8 mouse cellular contexts compared by ENCODE assay signal in the genomic region with DNA sequence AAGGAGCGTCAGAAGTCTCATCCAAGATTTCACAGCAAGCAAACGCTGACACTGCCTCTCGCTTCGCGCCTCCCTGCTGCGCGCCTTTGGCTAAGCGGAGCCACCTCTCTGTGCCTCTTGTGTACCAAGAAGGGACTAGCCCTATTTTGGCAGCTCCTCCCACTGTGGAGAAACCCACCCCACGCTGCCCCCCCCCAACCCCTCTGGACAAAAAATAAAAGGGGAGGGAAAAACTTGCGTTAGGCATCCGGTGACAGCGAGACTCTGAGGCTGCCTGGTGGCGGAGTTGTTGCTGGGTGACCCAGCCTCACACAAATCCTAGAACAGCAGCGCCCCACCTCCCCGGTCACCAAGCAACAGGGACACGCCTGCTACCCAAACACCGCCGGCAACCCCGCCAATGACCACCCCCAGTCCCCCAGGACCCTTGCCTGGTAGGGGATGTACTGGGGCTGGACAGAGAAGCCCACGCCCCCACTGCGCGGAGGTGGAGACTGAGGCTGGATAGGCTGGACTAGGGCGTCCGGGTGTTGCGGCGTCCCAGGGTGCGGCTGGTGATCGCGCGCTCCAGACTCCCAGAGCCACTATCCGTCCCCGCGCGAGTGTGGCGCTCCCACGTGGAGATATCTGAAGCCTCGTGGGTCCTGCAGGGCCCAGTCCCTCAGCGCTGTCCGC. TPM values are rescaled to one million over a fixed set of nuclear protein-coding genes. Genes with fewer than 3 reads are reported as not detected.
A peak's percentile ranks its signal among the peaks of the same experiment; 100 is the strongest.
DNase-seq lines count a peak whose midpoint lies in the region; ATAC-seq and TF ChIP-seq lines count a peak whose summit lies in the region.

No protein-coding gene starts in this region.

- peaks cover 30% of the 10 kb centered on the region for H3K4me1 ChIP-seq in hindbrain, embryonic 12.5 days
- H3K4me1 ChIP-seq in liver, embryonic 12.5 days: peaks cover 59% of the 10 kb centered on the region
- H3K4me1 ChIP-seq in midbrain, postnatal 0 days (ENCODE audit: insufficient read depth, low read length): peaks cover 15% of the 10 kb centered on the region
- peaks cover 4% of the 10 kb centered on the region for H3K4me1 ChIP-seq in stomach, postnatal 0 days (replicated peaks; ENCODE audit: control insufficient read depth, insufficient read depth)

- peak overlapping the region; percentile 51 for H3K4me3 ChIP-seq in hindbrain, embryonic 12.5 days
- peak overlapping the region; percentile 64 for H3K4me3 ChIP-seq in liver, embryonic 12.5 days
- H3K4me3 ChIP-seq in midbrain, postnatal 0 days (ENCODE audit: low read depth, low read length): peak overlapping the region; percentile 56
- peak overlapping the region; percentile 48 for H3K4me3 ChIP-seq in stomach, postnatal 0 days (ENCODE audit: low read depth, low read length)

- peak; percentile 10 to 33 for DNase-seq in left cerebral cortex, adult 8-10 months (ENCODE audit: low spot score in 2 of 2)
- DNase-seq in left cerebral cortex, adult 11 months (ENCODE audit: low spot score): no peak
- peak; percentile 63 to 73 for DNase-seq in cerebellum, postnatal 10 days
- DNase-seq in forelimb bud, embryonic 11.5 days (ENCODE audit: low read depth, low spot score): peak; percentile 74
- peak; percentile 74 for DNase-seq in midbrain, postnatal 0 days (ENCODE audit: low spot score)
- DNase-seq in stomach, postnatal 0 days (ENCODE audit: low spot score): peak; percentile 81

- peak overlapping the region; percentile 63; the same call in 1 of the 2 replicates for H3K9ac ChIP-seq in hindbrain, embryonic 12.5 days
- peak overlapping the region; percentile 58 for H3K9ac ChIP-seq in liver, embryonic 12.5 days
- H3K9ac ChIP-seq in midbrain, postnatal 0 days (replicated peaks; ENCODE audit: low read length, poor library complexity, severe bottlenecking): peak overlapping the region; percentile 57; the same call in 1 of the 2 replicates
- H3K9ac ChIP-seq in stomach, postnatal 0 days (ENCODE audit: low read length): peak overlapping the region; percentile 51

- peak overlapping the region; percentile 40 for H3K27ac ChIP-seq in hindbrain, embryonic 12.5 days
- peak overlapping the region; percentile 54; the same call in 1 of the 2 replicates for H3K27ac ChIP-seq in liver, embryonic 12.5 days
- H3K27ac ChIP-seq in midbrain, postnatal 0 days (ENCODE audit: low read depth, low read length): peak overlapping the region; percentile 7; the same call in 1 of the 2 replicates
- peak overlapping the region; percentile 50 for H3K27ac ChIP-seq in stomach, postnatal 0 days (replicated peaks)

- no peaks in the 10 kb centered on the region for H3K27me3 ChIP-seq in hindbrain, embryonic 12.5 days
- peaks cover 12% of the 10 kb centered on the region; the same call in 1 of the 2 replicates for H3K27me3 ChIP-seq in liver, embryonic 12.5 days (replicated peaks)
- H3K27me3 ChIP-seq in midbrain, postnatal 0 days (ENCODE audit: insufficient read depth, low read length): no peaks in the 10 kb centered on the region
- no peaks in the 10 kb centered on the region for H3K27me3 ChIP-seq in stomach, postnatal 0 days (ENCODE audit: control insufficient read depth, insufficient read depth, low read length)

- TF ChIP-seq CTCF in midbrain, postnatal 0 days (IDR thresholded peaks at IDR 0.05): peak; percentile 1; the same call in 1 of the 2 replicates
- TF ChIP-seq CTCF in stomach, postnatal 0 days (IDR thresholded peaks at IDR 0.05; ENCODE audit: low read depth): 0 out of 2 replicates have a peak, but pooled peaks have one; percentile 2

- TF ChIP-seq EP300 in stomach, postnatal 0 days (optimal IDR thresholded peaks at IDR 0.05): no peak

- under 1% methylated on average over 39 of the region's 39 CpGs for WGBS in hindbrain, embryonic 12.5 days
- 1% methylated on average over 39 of the region's 39 CpGs for WGBS in liver, embryonic 12.5 days (ENCODE audit: insufficient replicate concordance)
- 0% methylated on average over 39 of the region's 39 CpGs for WGBS in midbrain, postnatal 0 days
- under 1% methylated on average over 38 of the region's 39 CpGs for WGBS in stomach, postnatal 0 days

- no peaks in the 10 kb centered on the region for H3K9me3 ChIP-seq in hindbrain, embryonic 12.5 days (replicated peaks)
- H3K9me3 ChIP-seq in liver, embryonic 12.5 days (replicated peaks): no peaks in the 10 kb centered on the region
- H3K9me3 ChIP-seq in midbrain, postnatal 0 days (ENCODE audit: low read length): no peaks in the 10 kb centered on the region
- H3K9me3 ChIP-seq in stomach, postnatal 0 days (ENCODE audit: control insufficient read depth, low read length): no peaks in the 10 kb centered on the region

- H3K4me2 ChIP-seq in hindbrain, embryonic 12.5 days (replicated peaks): peak overlapping the region; percentile 84
- peak overlapping the region; percentile 98 for H3K4me2 ChIP-seq in liver, embryonic 12.5 days
- H3K4me2 ChIP-seq in midbrain, postnatal 0 days (ENCODE audit: low read depth, low read length, poor library complexity, severe bottlenecking): peak overlapping the region; percentile 99
- peak overlapping the region; percentile 95 for H3K4me2 ChIP-seq in stomach, postnatal 0 days (replicated peaks; ENCODE audit: low read depth)

- ATAC-seq in hindbrain, embryonic 12.5 days (ENCODE audit: low FRiP score): peak; percentile 80
- ATAC-seq in liver, embryonic 12.5 days: peak; percentile 79
- peak; percentile 72 for ATAC-seq in midbrain, postnatal 0 days (ENCODE audit: low FRiP score)
- ATAC-seq in stomach, postnatal 0 days (ENCODE audit: low FRiP score, low TSS enrichment): peak; percentile 81

- no peaks in the 10 kb centered on the region for H3K36me3 ChIP-seq in hindbrain, embryonic 12.5 days
- no peaks in the 10 kb centered on the region for H3K36me3 ChIP-seq in liver, embryonic 12.5 days
- no peaks in the 10 kb centered on the region for H3K36me3 ChIP-seq in midbrain, postnatal 0 days (ENCODE audit: insufficient read depth, low read length)
- H3K36me3 ChIP-seq in stomach, postnatal 0 days (ENCODE audit: control insufficient read depth, insufficient read depth, low read length): no peaks in the 10 kb centered on the region

RNA-seq across cellular contexts. Expression of a gene that starts 6.9 kb away (rescaled TPM):
- total RNA-seq in left cerebral cortex, adult 8-10 months (2022): 1 to 10 TPM; 3.6 to 5.3 (median 4.5) TPM
- 10.4 and 10.9 TPM in 2 replicates for polyA plus RNA-seq in hindbrain, embryonic 12.5 days (2016; fragmentation: Nextera tagmentation; extraction: Ambion mirVana)
- 5.4 and 5.7 TPM in 2 replicates for polyA plus RNA-seq in liver, embryonic 12.5 days (2016; fragmentation: Nextera tagmentation; extraction: Ambion mirVana)
- total RNA-seq in midbrain, postnatal 0 days (2014; rRNA removed): 4.4 and 5.3 TPM in 2 replicates
- polyA plus RNA-seq in midbrain, postnatal 0 days (2015; fragmentation: Nextera tagmentation; extraction: Ambion mirVana): 1.9 and 2.1 TPM in 2 replicates
- polyA plus RNA-seq in stomach, postnatal 0 days (2015; fragmentation: Nextera tagmentation; extraction: Ambion mirVana): 2.0 and 2.2 TPM in 2 replicates

RNA-seq across cellular contexts. Expression of a gene that starts 47.8 kb away (rescaled TPM):
- total RNA-seq in left cerebral cortex, adult 8-10 months (2022): not detected
- polyA plus RNA-seq in hindbrain, embryonic 12.5 days (2016; fragmentation: Nextera tagmentation; extraction: Ambion mirVana): not detected in 2 replicates
- not detected in 2 replicates for polyA plus RNA-seq in liver, embryonic 12.5 days (2016; fragmentation: Nextera tagmentation; extraction: Ambion mirVana)
- total RNA-seq in midbrain, postnatal 0 days (2014; rRNA removed): not detected in 2 replicates
- polyA plus RNA-seq in midbrain, postnatal 0 days (2015; fragmentation: Nextera tagmentation; extraction: Ambion mirVana): not detected in 2 replicates
- not detected in 2 replicates for polyA plus RNA-seq in stomach, postnatal 0 days (2015; fragmentation: Nextera tagmentation; extraction: Ambion mirVana)

RNA-seq across cellular contexts. Expression of a gene that starts 54.1 kb away (rescaled TPM):
- total RNA-seq in left cerebral cortex, adult 8-10 months (2022): not detected
- polyA plus RNA-seq in hindbrain, embryonic 12.5 days (2016; fragmentation: Nextera tagmentation; extraction: Ambion mirVana): not detected in 2 replicates
- not detected in 2 replicates for polyA plus RNA-seq in liver, embryonic 12.5 days (2016; fragmentation: Nextera tagmentation; extraction: Ambion mirVana)
- not detected in 2 replicates for total RNA-seq in midbrain, postnatal 0 days (2014; rRNA removed)
- polyA plus RNA-seq in midbrain, postnatal 0 days (2015; fragmentation: Nextera tagmentation; extraction: Ambion mirVana): not detected in 2 replicates
- not detected in 2 replicates for polyA plus RNA-seq in stomach, postnatal 0 days (2015; fragmentation: Nextera tagmentation; extraction: Ambion mirVana)
